Mouse (Mus musculus): ENCODE measurements at regions not wholly inside any gene's neighbourhood (a gene's known extent, or its start where the extent isn't known, plus 50 kb on each side); places are given as distances from the start of the nearest gene placed in this dataset.

DNA sequence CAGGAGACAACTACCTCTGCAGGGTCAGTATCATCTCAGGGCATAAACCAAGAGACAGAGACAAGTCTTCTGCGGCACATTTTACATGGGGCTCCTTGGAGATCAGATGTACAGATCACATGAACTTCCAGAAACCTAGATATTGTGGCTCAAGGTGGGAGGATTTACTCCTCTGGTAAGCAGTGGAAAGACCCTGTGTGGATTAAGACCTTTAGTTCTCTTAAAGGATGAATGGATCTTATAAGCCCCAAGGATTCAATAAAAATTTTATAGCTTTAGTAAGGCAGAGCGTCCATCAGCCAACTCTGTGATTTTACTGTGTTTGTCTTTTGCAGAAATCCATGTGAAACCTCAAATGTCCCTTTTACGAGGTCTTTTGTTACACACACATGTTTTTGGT is 213.8 kb upstream of the Fbxl7 start:
- no peak for DNase-seq (ENCODE audit: extremely low read depth, insufficient read length, low spot score)

- DNase-seq (ENCODE audit: extremely low read depth, insufficient read length, low spot score) = no peak
Measured at GRCm38 (mm10) chr15:27129697-27130096, 234.3 kb upstream of the Fbxl7 start.

GRCm38 (mm10) chr15:27132761-27133160 is 237.4 kb upstream of the Fbxl7 start:
- no peak for DNase-seq (ENCODE audit: extremely low read depth, insufficient read length, low spot score)

- no peak for DNase-seq (ENCODE audit: extremely low read depth, insufficient read length, low spot score)
Measured at GRCm38 (mm10) chr15:27137580-27137979, 242.2 kb upstream of the Fbxl7 start.

DNA sequence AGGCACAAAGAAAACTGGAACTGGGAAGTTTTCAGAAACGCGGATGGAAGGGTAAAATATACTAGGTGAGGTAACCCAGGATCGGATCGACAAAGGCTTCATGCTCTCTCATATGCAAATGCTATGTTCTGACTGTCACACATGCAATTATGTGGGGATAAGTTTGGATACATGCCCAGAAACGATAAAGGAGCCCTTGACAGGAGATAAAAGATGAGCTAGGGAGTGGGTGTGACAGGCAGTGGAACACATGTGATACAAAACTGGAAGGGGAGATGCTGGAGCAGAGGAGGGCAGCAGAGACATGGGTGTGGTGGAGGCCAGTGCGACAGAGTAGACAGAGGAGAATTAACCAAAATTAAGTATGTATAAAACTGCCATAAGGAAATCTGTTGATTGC is 250.5 kb upstream of the Fbxl7 start:
- no peak for DNase-seq (ENCODE audit: extremely low read depth, insufficient read length, low spot score)

GRCm38 (mm10) chr15:27160986-27161385 is 265.6 kb upstream of the Fbxl7 start:
- DNase-seq (ENCODE audit: extremely low read depth, insufficient read length, low spot score) = no peak

GRCm38 (mm10) chr15:27167484-27167883 is 272.1 kb upstream of the Fbxl7 start:
- no peak for DNase-seq (ENCODE audit: extremely low read depth, insufficient read length, low spot score)

- no peak for DNase-seq (ENCODE audit: extremely low read depth, insufficient read length, low spot score)
Measured at GRCm38 (mm10) chr15:27169846-27170245, 274.5 kb upstream of the Fbxl7 start.

DNA sequence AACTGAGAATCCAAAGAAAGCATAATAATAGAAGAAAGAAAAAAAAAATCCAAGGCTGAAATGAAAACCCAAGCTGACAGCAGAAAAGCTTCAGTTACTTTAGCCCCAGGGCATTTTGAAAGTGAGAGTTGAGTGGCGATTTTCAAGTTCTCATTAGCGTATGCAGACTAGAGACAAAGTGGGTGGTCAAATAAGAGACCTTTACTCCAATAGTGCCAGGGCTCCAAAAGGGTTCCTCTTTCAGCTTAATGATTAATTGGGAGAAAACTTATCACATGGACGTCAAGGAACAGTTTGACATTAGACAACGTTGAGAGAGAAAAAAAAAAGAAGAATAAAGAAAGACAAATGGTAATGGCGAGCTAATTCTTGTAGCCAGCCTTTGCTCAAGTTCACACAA is 278.1 kb upstream of the Fbxl7 start:
- DNase-seq (ENCODE audit: extremely low read depth, insufficient read length, low spot score) = no peak

- DNase-seq (ENCODE audit: extremely low read depth, insufficient read length, low spot score) = no peak
Measured at GRCm38 (mm10) chr15:27178084-27178935, 282.9 kb upstream of the Fbxl7 start.

- DNase-seq (ENCODE audit: extremely low read depth, insufficient read length, low spot score) = no peak
Measured at GRCm38 (mm10) chr15:27189699-27190098, 276.8 kb upstream of the Ank start.

GRCm38 (mm10) chr15:27201513-27201912 is 265.0 kb upstream of the Ank start:
- no peak for DNase-seq (ENCODE audit: extremely low read depth, insufficient read length, low spot score)

- no peak for DNase-seq (ENCODE audit: extremely low read depth, insufficient read length, low spot score)
Measured at GRCm38 (mm10) chr15:27204888-27205287, 261.6 kb upstream of the Ank start.

- no peak for DNase-seq (ENCODE audit: extremely low read depth, insufficient read length, low spot score)
Measured at GRCm38 (mm10) chr15:27207446-27207845, 259.0 kb upstream of the Ank start.

DNA sequence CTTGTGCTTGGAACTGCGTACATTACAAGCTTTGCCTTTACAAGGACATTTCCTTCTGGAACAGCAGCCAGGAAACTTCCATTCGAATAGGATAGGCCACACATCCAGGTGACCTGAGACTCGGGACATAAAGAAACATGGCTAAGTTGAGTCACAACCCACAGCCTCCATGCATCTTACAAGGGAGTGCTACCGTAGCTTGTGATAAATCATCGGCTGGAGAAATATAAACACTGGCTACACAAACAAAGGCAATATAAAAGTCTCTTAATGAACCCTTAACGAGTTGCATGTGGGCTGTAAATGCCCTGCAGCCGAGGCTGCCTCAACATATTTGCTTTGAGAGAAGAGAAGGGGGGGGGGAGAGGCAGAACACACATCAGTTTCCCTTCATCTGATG is 250.1 kb upstream of the Ank start:
- no peak for DNase-seq (ENCODE audit: extremely low read depth, insufficient read length, low spot score)

GRCm38 (mm10) chr15:27219126-27219738 is 247.2 kb upstream of the Ank start:
- DNase-seq (ENCODE audit: extremely low read depth, insufficient read length, low spot score) = no peak

- no peak for DNase-seq (ENCODE audit: extremely low read depth, insufficient read length, low spot score)
Measured at GRCm38 (mm10) chr15:27223610-27224511, 242.6 kb upstream of the Ank start.

- no peak for DNase-seq (ENCODE audit: extremely low read depth, insufficient read length, low spot score)
Measured at GRCm38 (mm10) chr15:27224512-27224850, 242.0 kb upstream of the Ank start.

DNA sequence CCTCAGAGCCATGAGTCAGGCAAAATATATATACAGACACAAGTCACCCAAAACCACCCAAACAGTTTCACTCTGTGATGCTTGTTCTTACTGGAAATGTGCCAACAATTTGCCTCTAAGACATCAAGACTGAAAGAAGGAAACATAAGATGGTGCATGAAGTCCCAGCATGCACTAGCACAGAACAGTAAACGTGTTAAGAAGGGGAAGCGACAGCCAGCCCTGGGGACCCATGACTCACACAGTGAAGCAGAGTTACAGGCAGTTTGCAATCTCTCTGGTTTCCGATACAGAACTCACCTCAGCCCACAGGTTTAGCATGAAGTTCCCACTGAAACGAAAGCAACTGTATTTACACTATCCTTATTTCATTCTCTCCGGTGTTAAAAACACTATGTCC is 233.7 kb upstream of the Ank start:
- DNase-seq (ENCODE audit: extremely low read depth, insufficient read length, low spot score) = no peak

- DNase-seq (ENCODE audit: extremely low read depth, insufficient read length, low spot score) = no peak
Measured at GRCm38 (mm10) chr15:27234770-27235169, 231.7 kb upstream of the Ank start.

DNA sequence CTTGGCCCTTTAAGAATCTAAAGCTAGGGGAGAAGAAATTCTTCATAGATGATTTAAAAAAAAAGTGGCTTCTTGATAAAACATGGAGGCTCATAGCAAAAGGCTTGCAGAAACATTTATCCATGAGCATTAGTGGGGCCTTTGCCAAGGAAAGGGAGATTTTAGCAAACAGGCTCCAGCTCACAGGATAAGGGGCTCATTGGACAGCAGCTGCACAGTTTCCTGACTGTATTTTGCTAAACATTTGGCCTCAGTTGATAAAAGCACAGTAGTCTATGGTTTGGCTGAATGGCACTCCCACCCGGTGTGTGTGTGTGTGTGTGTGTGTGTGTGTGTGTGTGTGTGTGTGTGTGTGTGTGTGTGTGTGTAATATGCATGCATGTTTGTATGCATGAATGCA is 228.2 kb upstream of the Ank start:
- no peak for DNase-seq (ENCODE audit: extremely low read depth, insufficient read length, low spot score)

Measured in 3134 (cell line).